21 mouse cellular contexts compared by ENCODE assay signal in genomic region chr1:82819366-82819765, GRCm38 (mm10). TPM values are rescaled to one million over a fixed set of nuclear protein-coding genes. Genes with fewer than 3 reads are reported as not detected.
DNase-seq lines count a peak whose midpoint lies in the region; ATAC-seq lines count a peak whose summit lies in the region.
"Had no signal": no experiment of that assay in that cellular context is flagged by ENCODE, and none has a peak within 500 bp of the region (broad histone marks: within the 10 kb centered on the region; RNA-seq: fewer than 3 reads in every experiment).

No protein-coding gene starts in this region.

- peaks cover 32% of the 10 kb centered on the region for H3K4me1 ChIP-seq in heart, embryonic 13.5 days
- 0 out of 2 replicates have a peak, but pooled peaks cover 2% of the 10 kb centered on the region for H3K4me1 ChIP-seq in forebrain, embryonic 11.5 days (replicated peaks; ENCODE audit: control insufficient read depth, insufficient read depth, low read length)
- H3K4me1 ChIP-seq: forebrain, embryonic 12.5 days; midbrain, embryonic 13.5 days had no signal

- no peak overlapping the region for H3K9ac ChIP-seq in heart, embryonic 13.5 days
- no peak overlapping the region for H3K9ac ChIP-seq in forebrain, embryonic 11.5 days (ENCODE audit: low read length)
- H3K9ac ChIP-seq: embryonic facial prominence, embryonic 12.5 days; forebrain, embryonic 12.5 days; hindbrain, embryonic 12.5 days; limb, embryonic 15.5 days; midbrain, embryonic 13.5 days had no signal

- ATAC-seq in heart, embryonic 13.5 days (ENCODE audit: extremely low read depth, insufficient number of reproducible peaks, low FRiP score, low TSS enrichment), result no peak
- ATAC-seq in inflammation-experienced regulatory T-cells, adult 6 months, result peak; percentile 77
- ATAC-seq in forebrain, embryonic 11.5 days (replicated peaks; ENCODE audit: low FRiP score), result no peak
- ATAC-seq: midbrain, embryonic 13.5 days had no signal

- H3K36me3 ChIP-seq in heart, embryonic 13.5 days, result no peaks in the 10 kb centered on the region
- no peaks in the 10 kb centered on the region for H3K36me3 ChIP-seq in forebrain, embryonic 11.5 days (ENCODE audit: control insufficient read depth, insufficient read depth, low read length)
- H3K36me3 ChIP-seq: embryonic facial prominence, embryonic 12.5 days; forebrain, embryonic 12.5 days; hindbrain, embryonic 12.5 days; limb, embryonic 15.5 days; midbrain, embryonic 13.5 days had no signal

- WGBS in heart, embryonic 13.5 days, result 43% methylated on average over 10 of the region's 10 CpGs
- WGBS in forebrain, embryonic 11.5 days, result 62% methylated on average over 10 of the region's 10 CpGs

- no peak for DNase-seq in heart, adult 8-10 months (ENCODE audit: low spot score)
- peak; percentile 25 for DNase-seq in thymus, postnatal 25 days
- DNase-seq in thymus, adult 18-20 months, result no peak
- peak; percentile 42 for DNase-seq in thymus, postnatal 4 days
- no peak for DNase-seq in left cerebral cortex, postnatal 14 days (ENCODE audit: low spot score in 2 of 2)
- no peak for DNase-seq in forebrain, embryonic 11.5 days (ENCODE audit: low spot score)
- DNase-seq: adrenal gland, adult 8-10 months; B cell, adult 2 months; cerebellum, postnatal 36 days; kidney, adult 2 months; lung, postnatal 36 days had no signal

- H3K27me3 ChIP-seq in heart, embryonic 13.5 days (replicated peaks), result no peaks in the 10 kb centered on the region
- no peaks in the 10 kb centered on the region for H3K27me3 ChIP-seq in forebrain, embryonic 11.5 days (ENCODE audit: control insufficient read depth, insufficient read depth, low read length)
- H3K27me3 ChIP-seq: embryonic facial prominence, embryonic 12.5 days; forebrain, embryonic 12.5 days; hindbrain, embryonic 12.5 days; limb, embryonic 15.5 days; midbrain, embryonic 13.5 days had no signal

- H3K27ac ChIP-seq in heart, embryonic 13.5 days (replicated peaks), result peak overlapping the region; percentile 70; the same call in 1 of the 2 replicates
- H3K27ac ChIP-seq in forebrain, embryonic 11.5 days (ENCODE audit: low read depth, low read length), result no peak overlapping the region
- H3K27ac ChIP-seq: embryonic facial prominence, embryonic 12.5 days; forebrain, embryonic 12.5 days; limb, embryonic 15.5 days; midbrain, embryonic 13.5 days had no signal

- no peaks in the 10 kb centered on the region for H3K9me3 ChIP-seq in heart, embryonic 13.5 days
- no peaks in the 10 kb centered on the region for H3K9me3 ChIP-seq in forebrain, embryonic 11.5 days (ENCODE audit: control insufficient read depth, low read length)
- H3K9me3 ChIP-seq: embryonic facial prominence, embryonic 12.5 days; forebrain, embryonic 12.5 days; hindbrain, embryonic 12.5 days; limb, embryonic 15.5 days; midbrain, embryonic 13.5 days had no signal

- H3K4me3 ChIP-seq in heart, embryonic 13.5 days, result no peak overlapping the region
- no peak overlapping the region for H3K4me3 ChIP-seq in forebrain, embryonic 11.5 days (ENCODE audit: low read depth, low read length)
- H3K4me3 ChIP-seq: embryonic facial prominence, embryonic 12.5 days; forebrain, embryonic 12.5 days; hindbrain, embryonic 12.5 days; left cerebral cortex, adult 2 months; limb, embryonic 15.5 days; midbrain, embryonic 13.5 days had no signal

- intact Hi-C loops in left cerebral cortex, postnatal 14 days (cut with DNase I), result no loop called here

- H3K4me2 ChIP-seq in heart, embryonic 13.5 days, result no peak overlapping the region
- H3K4me2 ChIP-seq in forebrain, embryonic 11.5 days (ENCODE audit: low read depth, low read length, severe bottlenecking), result no peak overlapping the region
- H3K4me2 ChIP-seq: embryonic facial prominence, embryonic 12.5 days; forebrain, embryonic 12.5 days; hindbrain, embryonic 12.5 days; limb, embryonic 15.5 days; midbrain, embryonic 13.5 days had no signal

RNA-seq across cellular contexts. Expression of gene Agfg1, which starts 19.9 kb away (rescaled TPM):
- polyA plus RNA-seq in heart, embryonic 13.5 days (2015; fragmentation: Nextera tagmentation; extraction: Ambion mirVana), result 29.0 and 29.3 TPM in 2 replicates
- 10 to 100 TPM; 23.8 to 28.7 (median 26.0) TPM for total RNA-seq in heart, adult 8-10 months (2022)
- polyA plus RNA-seq in inflammation-experienced regulatory T-cells, adult 6 months (2017; shearing (Covaris generic)), result 10 to 100 TPM; 32.2 to 33.2 (median 32.6) TPM
- total RNA-seq in left cerebral cortex, postnatal 14 days (2021), result 10 to 100 TPM; 81.8 to 90.3 TPM
- polyA plus RNA-seq in forebrain, embryonic 11.5 days (2014; fragmentation: Nextera tagmentation; extraction: Ambion mirVana), result 47.3 and 49.5 TPM in 2 replicates

RNA-seq across cellular contexts. Expression of gene Gm47791, which starts 48.3 kb away (rescaled TPM):
- polyA plus RNA-seq in heart, embryonic 13.5 days (2015; fragmentation: Nextera tagmentation; extraction: Ambion mirVana), result not detected in 2 replicates
- not detected for total RNA-seq in heart, adult 8-10 months (2022)
- polyA plus RNA-seq in inflammation-experienced regulatory T-cells, adult 6 months (2017; shearing (Covaris generic)), result not detected
- total RNA-seq in left cerebral cortex, postnatal 14 days (2021), result not detected
- polyA plus RNA-seq in forebrain, embryonic 11.5 days (2014; fragmentation: Nextera tagmentation; extraction: Ambion mirVana), result not detected in 2 replicates
- total RNA-seq: adrenal gland, adult 8-10 months; granulocyte monocyte progenitor cell, adult 5-6 weeks; left cerebral cortex, adult 2 months had no signal
- polyA plus RNA-seq: embryonic facial prominence, embryonic 12.5 days; forebrain, embryonic 12.5 days; hindbrain, embryonic 12.5 days; kidney, adult 2 months; limb, embryonic 15.5 days; midbrain, embryonic 13.5 days; stomach, embryonic 16.5 days had no signal

RNA-seq across cellular contexts. Expression of gene Tm4sf20, which starts 51.1 kb away (rescaled TPM):
- not detected in 2 replicates for polyA plus RNA-seq in heart, embryonic 13.5 days (2015; fragmentation: Nextera tagmentation; extraction: Ambion mirVana)
- not detected for total RNA-seq in heart, adult 8-10 months (2022)
- 1 to 10 TPM in 1 of 3 experiments, under 1 TPM in 1, not detected in 1; 0.40 to 1.1 TPM for polyA plus RNA-seq in inflammation-experienced regulatory T-cells, adult 6 months (2017; shearing (Covaris generic))
- not detected for total RNA-seq in left cerebral cortex, postnatal 14 days (2021)
- polyA plus RNA-seq in forebrain, embryonic 11.5 days (2014; fragmentation: Nextera tagmentation; extraction: Ambion mirVana), result 0.23 TPM in 1 of 2 replicates, not detected in the other
- total RNA-seq: adrenal gland, adult 8-10 months; granulocyte monocyte progenitor cell, adult 5-6 weeks; left cerebral cortex, adult 2 months had no signal
- polyA plus RNA-seq: embryonic facial prominence, embryonic 12.5 days; hindbrain, embryonic 12.5 days; kidney, adult 2 months; limb, embryonic 15.5 days had no signal

Comparison
In these comparisons a context has a peak if more than half of its experiments do, and no peak if none do; other contexts are left out.
1. DNase-seq: peak in thymus, postnatal 25 days (single experiment) and thymus, postnatal 4 days (single experiment); none in heart, adult 8-10 months (single experiment), thymus, adult 18-20 months (0 of 2), left cerebral cortex, postnatal 14 days (0 of 2) and forebrain, embryonic 11.5 days (single experiment).